Mouse (Mus musculus): ENCODE data around the gene Gm49661. TPM values are rescaled to one million over a fixed set of nuclear protein-coding genes. Genes with fewer than 3 reads are reported as not detected.

The Gm49661 gene
- polyA plus RNA-seq, 1 experiment from 2014 or later = not detected

- peak overlapping the region; percentile 92 for H3K4me2 ChIP-seq (replicated peaks; ENCODE audit: low read depth)
- H3K9me3 ChIP-seq (ENCODE audit: control insufficient read depth, low read length) = no peaks in the 10 kb centered on the region
- no peaks in the 10 kb centered on the region for H3K27me3 ChIP-seq (ENCODE audit: control insufficient read depth, insufficient read depth, low read length)
- H3K4me1 ChIP-seq (replicated peaks; ENCODE audit: control insufficient read depth, insufficient read depth) = peaks cover 6% of the 10 kb centered on the region
- H3K9ac ChIP-seq (ENCODE audit: low read length) = peak overlapping the region; percentile 74
- WGBS = under 1% methylated on average over 15 of the region's 15 CpGs
- ATAC-seq (ENCODE audit: low FRiP score, low TSS enrichment) (peak; percentile 82), DNase-seq (ENCODE audit: low spot score) (peak; percentile 97)
- no peaks in the 10 kb centered on the region for H3K36me3 ChIP-seq (ENCODE audit: control insufficient read depth, insufficient read depth, low read length)
- peak overlapping the region; percentile 58 for H3K4me3 ChIP-seq (ENCODE audit: low read depth, low read length)
- no peak for TF ChIP-seq CTCF (IDR thresholded peaks at IDR 0.05; ENCODE audit: low read depth)
- TF ChIP-seq EP300 (optimal IDR thresholded peaks at IDR 0.05) = no peak
- peak overlapping the region; percentile 94 for H3K27ac ChIP-seq (replicated peaks)
These were observed 21.6 kb upstream of the Gm49661 start for GRCm38 (mm10) chr8:84990836-84991235.

- ATAC-seq (ENCODE audit: low FRiP score, low TSS enrichment) = peak; percentile 91
- H3K4me3 ChIP-seq (ENCODE audit: low read depth, low read length) = peak within 1 kb of the TSS; percentile 58
- H3K27ac ChIP-seq (replicated peaks) = peak within 1 kb of the TSS; percentile 94
- H3K27me3 ChIP-seq (ENCODE audit: control insufficient read depth, insufficient read depth, low read length) = no peaks in the 10 kb centered on the region
- H3K9ac ChIP-seq (ENCODE audit: low read length) = peak within 1 kb of the TSS; percentile 74
- H3K9me3 ChIP-seq (ENCODE audit: control insufficient read depth, low read length) = no peaks in the 10 kb centered on the region
- peak; percentile 99 for DNase-seq (ENCODE audit: low spot score)
- no peaks in the 10 kb centered on the region for H3K36me3 ChIP-seq (ENCODE audit: control insufficient read depth, insufficient read depth, low read length)
- peak within 1 kb of the TSS; percentile 92 for H3K4me2 ChIP-seq (replicated peaks; ENCODE audit: low read depth)
- H3K4me1 ChIP-seq (replicated peaks; ENCODE audit: control insufficient read depth, insufficient read depth) = peaks cover 10% of the 10 kb centered on the region
- WGBS = 0% methylated on average over 28 of the region's 28 CpGs
- TF ChIP-seq CTCF (IDR thresholded peaks at IDR 0.05; ENCODE audit: low read depth) (peak; percentile 98), EP300 (optimal IDR thresholded peaks at IDR 0.05) (no peak)
These were observed 21.1 kb upstream of the Gm49661 start, which contains the start of gene Hook2 for GRCm38 (mm10) chr8:84990349-84990748. Gene Hook2 (plus strand): TSS chr8:84990603.

GRCm38 (mm10) chr8:84989810-84990209 is 20.6 kb upstream of the Gm49661 start:
- H3K27me3 ChIP-seq (ENCODE audit: control insufficient read depth, insufficient read depth, low read length) = no peaks in the 10 kb centered on the region
- no peaks in the 10 kb centered on the region for H3K36me3 ChIP-seq (ENCODE audit: control insufficient read depth, insufficient read depth, low read length)
- DNase-seq (ENCODE audit: low spot score) (peak; percentile 95), ATAC-seq (ENCODE audit: low FRiP score, low TSS enrichment) (peak; percentile 64)
- H3K9me3 ChIP-seq (ENCODE audit: control insufficient read depth, low read length) = no peaks in the 10 kb centered on the region
- peak overlapping the region; percentile 70 for H3K9ac ChIP-seq (ENCODE audit: low read length)
- TF ChIP-seq EP300 (optimal IDR thresholded peaks at IDR 0.05) = peak; percentile 37
- peak; percentile 88 for TF ChIP-seq CTCF (IDR thresholded peaks at IDR 0.05; ENCODE audit: low read depth)
- peaks cover 11% of the 10 kb centered on the region for H3K4me1 ChIP-seq (replicated peaks; ENCODE audit: control insufficient read depth, insufficient read depth)
- peak overlapping the region; percentile 90 for H3K27ac ChIP-seq (replicated peaks)
- under 1% methylated on average over 15 of the region's 15 CpGs for WGBS
- H3K4me3 ChIP-seq (ENCODE audit: low read depth, low read length) = peak overlapping the region; percentile 58
- peak overlapping the region; percentile 92 for H3K4me2 ChIP-seq (replicated peaks; ENCODE audit: low read depth)

GRCm38 (mm10) chr8:84989311-84989731 is 20.1 kb upstream of the Gm49661 start:
- Histone ChIP-seq H3K36me3 (ENCODE audit: control insufficient read depth, insufficient read depth, low read length) (no peaks in the 10 kb centered on the region), H3K9ac (ENCODE audit: low read length) (peak overlapping the region; percentile 23; the same call in 1 of the 2 replicates), H3K27ac (replicated peaks) (peak overlapping the region; percentile 90), H3K4me3 (ENCODE audit: low read depth, low read length) (peak overlapping the region; percentile 58; the same call in 1 of the 2 replicates), H3K4me2 (replicated peaks; ENCODE audit: low read depth) (peak overlapping the region; percentile 92), H3K4me1 (replicated peaks; ENCODE audit: control insufficient read depth, insufficient read depth) (peaks cover 11% of the 10 kb centered on the region), H3K27me3 (ENCODE audit: control insufficient read depth, insufficient read depth, low read length) (no peaks in the 10 kb centered on the region), H3K9me3 (ENCODE audit: control insufficient read depth, low read length) (no peaks in the 10 kb centered on the region)
- 8% methylated on average over 15 of the region's 15 CpGs for WGBS
- ATAC-seq (ENCODE audit: low FRiP score, low TSS enrichment) = no peak
- peak; percentile 72 for DNase-seq (ENCODE audit: low spot score)
- TF ChIP-seq CTCF (IDR thresholded peaks at IDR 0.05; ENCODE audit: low read depth) (no peak), EP300 (optimal IDR thresholded peaks at IDR 0.05) (peak; percentile 2)

GRCm38 (mm10) chr8:84987903-84988302 is 18.7 kb upstream of the Gm49661 start:
- 57% methylated on average over 2 of the region's 2 CpGs for WGBS
- ATAC-seq (ENCODE audit: low FRiP score, low TSS enrichment) = no peak
- H3K4me1 ChIP-seq (replicated peaks; ENCODE audit: control insufficient read depth, insufficient read depth) = peaks cover 11% of the 10 kb centered on the region
- TF ChIP-seq CTCF (IDR thresholded peaks at IDR 0.05; ENCODE audit: low read depth) (no peak), EP300 (optimal IDR thresholded peaks at IDR 0.05) (no peak)
- H3K9ac ChIP-seq (ENCODE audit: low read length) = no peak overlapping the region
- DNase-seq (ENCODE audit: low spot score) = no peak
- H3K27me3 ChIP-seq (ENCODE audit: control insufficient read depth, insufficient read depth, low read length) = no peaks in the 10 kb centered on the region
- H3K36me3 ChIP-seq (ENCODE audit: control insufficient read depth, insufficient read depth, low read length) = no peaks in the 10 kb centered on the region
- H3K4me2 ChIP-seq (replicated peaks; ENCODE audit: low read depth) = no peak overlapping the region
- no peak overlapping the region for H3K27ac ChIP-seq (replicated peaks)
- H3K9me3 ChIP-seq (ENCODE audit: control insufficient read depth, low read length) = no peaks in the 10 kb centered on the region
- no peak overlapping the region for H3K4me3 ChIP-seq (ENCODE audit: low read depth, low read length)

- no peak overlapping the region for H3K9ac ChIP-seq (ENCODE audit: low read length)
- no peaks in the 10 kb centered on the region for H3K27me3 ChIP-seq (ENCODE audit: control insufficient read depth, insufficient read depth, low read length)
- H3K4me3 ChIP-seq (ENCODE audit: low read depth, low read length) = no peak overlapping the region
- H3K9me3 ChIP-seq (ENCODE audit: control insufficient read depth, low read length) = no peaks in the 10 kb centered on the region
- 71% methylated on average over 5 of the region's 5 CpGs for WGBS
- no peak for ATAC-seq (ENCODE audit: low FRiP score, low TSS enrichment)
- no peaks in the 10 kb centered on the region for H3K36me3 ChIP-seq (ENCODE audit: control insufficient read depth, insufficient read depth, low read length)
- no peak overlapping the region for H3K27ac ChIP-seq (replicated peaks)
- H3K4me2 ChIP-seq (replicated peaks; ENCODE audit: low read depth) = no peak overlapping the region
- DNase-seq (ENCODE audit: low spot score) = no peak
- TF ChIP-seq EP300 (optimal IDR thresholded peaks at IDR 0.05) (no peak), CTCF (IDR thresholded peaks at IDR 0.05; ENCODE audit: low read depth) (no peak)
- peaks cover 13% of the 10 kb centered on the region for H3K4me1 ChIP-seq (replicated peaks; ENCODE audit: control insufficient read depth, insufficient read depth)
These were observed 18.2 kb upstream of the Gm49661 start for GRCm38 (mm10) chr8:84987388-84987787.
